Mouse (Mus musculus): ENCODE measurements around the gene 4930519P11Rik.

Gene 4930519P11Rik

DNA sequence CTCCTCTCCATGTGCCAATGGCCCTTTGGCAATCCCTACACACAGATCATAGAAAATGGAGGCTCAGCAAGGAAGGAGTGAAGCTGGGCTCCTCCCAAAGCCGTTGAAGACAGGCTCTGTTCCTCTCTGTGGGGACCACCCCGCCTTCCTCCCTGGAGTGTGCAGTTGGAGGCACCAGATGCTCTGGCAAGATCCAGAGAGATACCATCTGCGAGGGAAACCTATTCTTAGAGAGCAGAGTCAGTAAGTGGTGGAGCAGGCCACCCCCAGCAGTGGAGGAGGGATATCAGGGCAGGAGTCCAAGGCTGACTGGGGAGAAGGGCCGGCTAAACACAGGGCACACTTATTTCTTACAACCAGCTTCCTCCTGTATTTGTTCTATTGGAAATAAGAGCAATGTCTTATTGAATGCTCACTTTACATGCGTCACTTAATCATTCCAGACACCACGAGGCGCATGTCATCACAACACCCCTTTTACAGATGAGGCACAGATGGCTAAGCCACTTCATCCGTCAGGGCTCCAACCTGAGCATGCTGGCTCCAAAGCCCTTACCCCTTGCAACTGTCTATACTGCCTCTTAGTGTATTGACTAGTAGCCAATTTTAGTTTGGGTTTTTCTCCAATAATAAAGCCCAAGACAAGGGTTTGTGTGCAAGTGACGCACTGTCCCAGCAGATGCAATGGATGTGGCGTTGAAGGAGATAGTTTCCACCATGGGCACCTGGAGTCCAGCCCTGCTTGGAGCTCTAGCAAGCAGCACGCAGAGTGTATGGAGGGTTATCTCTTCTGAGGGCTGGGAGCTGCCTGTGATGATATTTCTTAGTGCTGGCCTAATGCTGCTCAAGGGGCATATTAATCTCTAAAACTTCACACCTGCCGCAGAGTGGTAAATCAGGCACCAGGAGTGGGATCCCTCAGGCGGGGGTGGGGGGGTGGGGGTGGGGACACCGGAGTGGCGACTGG lies 29.0 kb downstream of the 4930519P11Rik start:
- no peak for DNase-seq (ENCODE audit: low read depth, low spot score)

DNA sequence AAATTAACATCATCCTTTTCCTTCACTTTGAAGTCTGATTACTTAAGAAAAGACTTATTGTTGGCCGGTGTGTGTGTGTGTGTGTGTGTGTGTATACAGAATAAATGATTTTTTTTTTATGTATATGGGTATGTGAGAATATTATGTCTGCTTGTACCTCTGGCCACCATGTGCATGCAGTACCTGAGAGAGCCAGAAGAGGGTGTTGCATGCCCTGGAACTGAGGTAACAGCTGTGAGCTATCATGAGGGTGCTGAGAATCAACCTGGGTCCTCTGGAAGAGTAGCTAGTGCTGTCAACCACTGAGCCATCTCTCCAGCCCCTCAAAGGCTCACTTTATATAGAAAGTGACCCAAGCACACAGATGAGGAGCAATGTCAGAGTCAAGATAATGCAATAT lies 31.8 kb downstream of the 4930519P11Rik start:
- peak; percentile 25 for DNase-seq (ENCODE audit: low read depth, low spot score)

DNA sequence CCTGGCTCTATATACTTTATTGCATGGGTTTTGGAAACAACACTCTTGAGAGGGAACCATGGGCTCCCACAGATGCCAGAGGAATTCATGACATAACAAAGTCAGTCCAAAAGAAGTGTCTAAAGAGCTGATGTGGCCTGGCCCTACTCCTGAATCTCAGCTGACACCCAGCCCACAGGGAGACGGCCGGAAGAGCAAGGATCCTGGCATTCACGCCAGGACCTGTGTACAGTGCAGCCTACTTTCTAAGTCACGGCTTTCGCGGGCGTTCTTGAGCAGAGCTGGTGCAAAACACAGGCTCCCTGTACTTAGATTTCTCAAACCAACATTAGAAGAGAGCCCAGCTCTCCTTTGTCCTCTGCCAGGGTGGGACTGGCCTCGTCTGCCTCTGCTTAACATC lies 32.7 kb downstream of the 4930519P11Rik start:
- no peak for DNase-seq (ENCODE audit: low read depth, low spot score)

DNA sequence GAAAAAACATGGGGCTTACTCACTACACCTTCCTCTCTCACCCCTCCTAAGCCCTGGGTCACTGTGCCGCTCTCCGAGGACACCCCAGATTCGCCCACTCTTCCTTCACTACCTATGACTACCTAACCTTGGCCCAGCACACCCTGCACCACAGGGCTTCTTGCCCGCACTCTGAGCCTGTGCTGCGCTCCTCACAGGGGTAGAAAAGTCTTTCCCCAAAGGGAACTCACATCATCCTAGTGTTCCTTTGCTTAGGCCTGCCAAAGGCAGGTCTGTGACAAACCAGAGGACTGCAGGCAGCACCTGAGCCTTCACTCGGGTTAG lies 35.5 kb downstream of the 4930519P11Rik start:
- DNase-seq (ENCODE audit: low read depth, low spot score) = no peak

DNA sequence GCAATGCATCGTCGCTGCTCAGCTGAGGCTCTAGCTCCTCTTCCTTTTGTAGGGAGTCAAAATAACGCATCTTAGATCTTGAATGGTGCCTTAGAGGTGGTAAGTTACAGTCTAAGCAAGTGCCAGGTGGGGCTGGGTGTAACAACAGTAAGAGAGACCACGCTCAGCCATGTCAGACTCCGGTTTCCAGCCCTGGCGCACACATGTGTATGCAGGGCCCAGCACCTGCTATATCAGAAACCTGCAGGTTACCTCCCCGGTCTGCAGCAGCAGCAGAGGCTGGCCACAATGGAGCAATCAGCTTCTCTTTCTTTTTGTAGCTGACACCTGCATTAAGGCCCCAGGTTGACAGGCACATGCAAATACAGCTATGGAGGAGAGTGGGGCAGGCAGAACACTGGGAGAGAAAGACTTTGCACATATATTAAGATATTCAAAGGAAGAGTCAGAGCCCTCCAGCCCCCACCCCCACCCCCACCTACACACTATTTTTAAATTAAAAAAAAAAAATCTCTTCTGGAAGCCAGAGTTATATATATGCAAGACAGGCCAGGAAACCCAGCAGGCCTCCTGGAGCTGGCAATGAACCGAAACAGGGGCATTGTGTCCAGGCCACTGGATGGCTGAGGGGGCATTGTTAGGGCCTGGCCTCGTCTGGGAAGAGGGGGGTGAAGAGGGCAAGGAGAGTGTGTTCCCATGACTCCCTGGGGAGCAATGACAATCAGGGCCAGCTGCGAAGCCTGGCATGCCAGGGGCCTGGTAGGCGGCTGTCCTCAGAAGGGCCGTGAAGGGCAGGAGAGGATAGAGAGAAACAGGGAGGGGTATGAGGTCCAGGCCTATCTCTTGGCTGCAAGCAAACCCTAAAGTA lies 36.1 kb downstream of the 4930519P11Rik start:
- no peak for DNase-seq (ENCODE audit: low read depth, low spot score)

DNA sequence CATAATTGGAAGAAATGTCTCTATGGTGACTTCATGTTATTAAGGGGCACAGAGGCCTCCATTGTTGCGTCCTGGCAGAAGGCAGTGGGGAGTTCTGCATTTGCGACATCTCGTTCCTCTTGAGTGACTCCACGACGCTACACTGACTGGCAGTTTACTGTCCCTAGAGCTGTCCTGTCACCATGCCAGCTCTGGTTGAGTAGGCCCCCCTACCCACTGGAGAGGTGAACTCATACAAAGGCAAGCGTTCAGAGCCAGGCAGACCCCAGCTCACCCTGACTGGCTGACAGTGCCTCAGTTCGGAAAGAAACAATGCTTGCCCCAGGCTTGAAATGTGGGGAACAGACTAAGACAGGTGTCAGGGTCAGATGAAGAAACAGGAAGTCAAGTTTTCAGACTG lies 39.0 kb downstream of the 4930519P11Rik start:
- no peak for DNase-seq (ENCODE audit: low read depth, low spot score)

DNA sequence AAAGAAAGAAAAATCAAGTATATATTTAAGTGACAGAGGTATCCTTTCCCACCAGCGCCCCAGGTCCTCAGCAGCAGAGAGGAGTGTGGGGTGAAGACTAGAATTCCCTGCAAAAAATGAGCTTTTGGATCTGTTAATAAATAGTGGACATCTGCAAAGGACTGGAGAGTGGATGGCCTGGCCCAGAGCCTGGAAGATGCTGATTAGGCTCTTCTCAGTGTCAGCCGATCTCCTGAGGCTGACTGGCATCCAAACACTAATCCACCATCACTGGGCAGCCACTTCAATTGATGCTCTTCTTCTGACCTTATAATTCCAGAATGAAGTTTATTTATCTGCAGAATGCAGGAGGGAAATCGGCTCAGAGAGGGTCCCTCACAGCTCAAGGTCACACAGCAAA lies 40.2 kb downstream of the 4930519P11Rik start:
- no peak for DNase-seq (ENCODE audit: low read depth, low spot score)

DNA sequence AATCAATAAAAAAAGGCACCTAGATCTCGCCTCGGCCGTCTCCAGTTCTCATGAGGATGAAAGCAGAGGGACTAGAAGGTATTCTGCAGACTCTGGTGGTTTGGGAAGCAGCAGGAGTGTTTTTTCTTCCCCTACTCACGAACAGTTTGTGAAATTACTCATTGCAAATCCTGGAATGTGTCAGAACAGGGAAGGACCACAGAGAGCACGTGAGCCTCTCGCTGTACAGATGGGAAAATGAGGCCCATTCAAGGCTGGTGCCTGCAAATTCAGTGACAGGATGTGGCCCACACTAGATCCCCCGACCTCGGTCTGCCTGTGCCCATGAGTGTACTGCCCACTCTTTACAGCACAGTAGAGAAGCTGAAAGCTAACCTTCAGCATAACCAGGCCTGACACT lies 41.3 kb downstream of the 4930519P11Rik start:
- no peak for DNase-seq (ENCODE audit: low read depth, low spot score)

DNA sequence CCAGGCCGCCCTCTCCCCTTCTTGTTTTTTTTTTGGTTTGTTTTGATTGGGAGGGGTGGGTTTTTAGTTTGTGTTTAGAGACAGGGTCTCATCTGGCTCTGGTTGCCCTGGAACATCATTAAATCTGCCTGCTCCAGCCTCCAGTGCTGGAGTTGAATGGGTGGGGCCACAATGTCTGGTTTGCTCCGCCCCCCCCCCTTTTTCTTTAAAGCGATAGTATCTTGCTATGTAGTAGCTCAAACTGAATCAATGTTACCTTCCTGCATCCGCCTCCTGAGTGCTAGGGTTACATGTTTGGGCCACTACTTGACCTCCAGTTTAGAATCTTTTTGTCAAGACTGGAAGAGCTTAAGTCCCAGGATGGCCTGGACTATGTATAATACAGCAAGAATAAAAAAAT lies 42.0 kb downstream of the 4930519P11Rik start:
- no peak for DNase-seq (ENCODE audit: low read depth, low spot score)

DNA sequence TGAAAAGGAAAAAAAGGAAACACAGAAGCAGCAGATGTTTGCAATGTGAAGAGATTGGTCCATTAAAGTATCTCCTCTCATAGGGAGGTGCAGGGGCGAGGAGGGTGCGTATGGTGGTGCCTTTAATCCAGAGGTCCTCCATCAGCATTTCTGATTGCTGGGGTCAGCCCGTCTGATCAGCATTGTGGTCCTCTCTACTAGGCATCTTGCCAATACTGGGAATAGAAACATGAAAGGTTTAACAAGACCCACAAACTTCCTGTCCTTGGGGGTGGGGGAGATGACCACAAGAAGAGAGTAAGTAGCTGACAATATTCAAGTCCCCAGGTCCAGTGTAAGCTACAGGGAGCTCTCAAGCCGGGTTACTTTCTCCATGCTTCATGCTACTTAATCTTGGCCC lies 42.6 kb downstream of the 4930519P11Rik start:
- no peak for DNase-seq (ENCODE audit: low read depth, low spot score)

DNA sequence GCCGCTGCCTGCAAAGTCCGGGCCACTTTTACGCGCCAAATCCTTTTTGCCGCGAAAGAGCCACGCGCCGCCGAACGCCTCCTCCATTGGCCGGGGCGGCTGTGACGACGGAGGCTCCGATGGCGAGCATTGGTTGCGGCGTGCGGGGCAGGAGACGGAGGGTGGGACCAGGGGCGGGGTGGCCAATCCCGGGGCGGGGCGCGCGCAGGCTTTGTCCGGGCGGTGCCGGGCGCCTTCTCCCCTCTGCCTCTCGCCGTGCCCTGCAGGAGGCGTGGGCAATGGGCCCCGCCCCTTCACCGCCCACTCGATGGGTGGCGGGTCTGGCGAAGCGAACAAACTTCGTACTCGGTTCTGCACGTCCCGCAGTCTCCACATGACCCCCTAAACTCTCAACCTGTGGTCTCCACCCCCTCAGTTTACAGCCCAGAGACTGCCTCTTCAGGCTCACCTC lies 43.4 kb downstream of the 4930519P11Rik start, which contains the start of gene E2f1:
Gene E2f1, minus strand, starts transcription at position 57 of the 451 bp plus-strand sequence.
- DNase-seq (ENCODE audit: low read depth, low spot score) = peak; percentile 97

DNA sequence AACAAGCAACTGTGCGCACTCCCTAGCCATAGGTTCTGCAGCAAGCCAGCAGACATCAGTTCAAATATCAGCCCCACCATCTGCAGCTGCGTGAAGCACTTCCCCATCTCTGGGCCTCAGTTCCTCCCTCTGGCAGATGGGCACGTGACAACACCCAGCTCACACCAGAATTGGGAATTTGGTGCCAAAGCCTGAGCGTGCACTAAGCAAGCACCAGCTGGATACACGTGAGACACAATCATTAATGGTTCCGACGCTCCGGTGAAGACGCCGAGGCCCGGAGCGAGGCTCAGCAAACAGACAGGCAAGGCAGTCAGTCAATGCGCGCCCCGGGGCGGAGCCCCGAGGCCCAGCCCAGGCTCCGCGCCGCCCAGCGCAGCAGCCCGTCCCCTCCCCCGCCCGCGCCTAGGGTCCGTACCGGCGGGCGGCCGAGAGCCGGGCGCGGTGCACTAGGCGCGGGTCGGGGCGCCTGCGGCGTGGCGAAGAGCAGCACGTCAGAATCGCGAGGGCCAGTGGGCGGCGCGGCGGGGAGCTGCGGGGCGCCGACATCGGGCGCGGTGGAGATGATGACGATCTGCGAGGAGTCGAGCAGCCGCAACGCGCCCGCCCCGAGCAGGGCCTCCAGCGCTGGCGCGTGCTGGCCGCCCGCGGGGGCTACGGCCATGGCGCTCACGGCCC lies 44.0 kb downstream of the 4930519P11Rik start:
- peak; percentile 71 for DNase-seq (ENCODE audit: low read depth, low spot score)

DNA sequence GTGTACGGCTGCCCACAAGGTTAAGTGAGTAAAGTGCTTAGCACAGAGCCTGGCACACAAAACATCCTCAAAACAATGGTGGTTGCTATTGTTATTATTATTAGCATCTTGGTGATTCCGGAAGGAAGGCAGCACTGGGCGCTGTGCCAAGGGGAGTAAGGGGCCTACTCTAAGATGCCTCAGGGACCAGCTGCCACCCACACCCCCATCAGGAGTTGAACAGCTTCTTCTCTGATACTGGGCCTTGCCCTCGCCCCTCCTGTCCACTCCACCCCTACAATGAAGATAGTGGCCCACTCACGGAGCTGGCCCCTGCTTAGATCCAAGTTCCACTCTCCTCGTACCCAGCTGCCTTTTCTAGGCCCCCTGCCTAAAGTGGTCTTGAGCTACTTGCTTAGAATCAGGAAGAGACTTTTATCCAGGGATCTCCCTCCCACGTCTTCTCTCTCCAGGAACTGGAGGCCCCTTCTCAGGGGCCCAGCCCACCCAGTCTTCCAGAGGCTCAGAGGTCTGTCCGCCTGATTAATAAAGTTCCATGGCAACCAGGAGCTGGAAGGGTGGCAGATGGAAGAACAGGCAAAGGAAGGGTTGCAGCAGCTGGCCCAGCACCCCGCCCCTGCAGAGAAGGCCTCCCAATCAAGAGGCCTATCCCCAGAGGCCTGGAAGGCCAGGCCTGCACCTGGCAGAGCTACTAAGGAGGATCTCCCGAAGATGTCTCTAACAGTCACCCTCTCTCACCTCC lies 44.7 kb downstream of the 4930519P11Rik start:
- peak; percentile 14 for DNase-seq (ENCODE audit: low read depth, low spot score)

DNA sequence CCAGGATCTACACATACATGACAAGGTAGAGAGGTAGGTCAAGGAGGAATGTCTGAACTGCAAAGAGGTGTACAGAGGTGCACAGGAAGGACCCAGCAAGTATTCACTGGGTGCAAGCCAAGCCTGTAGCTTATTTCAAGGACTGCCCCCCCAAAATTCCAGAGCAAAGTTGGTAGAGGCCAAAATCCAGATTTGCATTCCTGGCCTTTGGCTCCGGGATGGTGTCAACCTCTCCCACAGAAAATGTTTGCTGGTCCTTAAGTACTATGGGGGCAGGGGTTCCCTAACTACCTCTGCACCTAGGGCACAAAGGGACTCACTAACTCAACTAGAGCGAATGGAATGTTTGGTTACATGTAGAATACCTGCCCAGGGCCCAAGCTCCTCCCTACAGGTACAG lies 45.5 kb downstream of the 4930519P11Rik start:
- no peak for DNase-seq (ENCODE audit: low read depth, low spot score)

DNA sequence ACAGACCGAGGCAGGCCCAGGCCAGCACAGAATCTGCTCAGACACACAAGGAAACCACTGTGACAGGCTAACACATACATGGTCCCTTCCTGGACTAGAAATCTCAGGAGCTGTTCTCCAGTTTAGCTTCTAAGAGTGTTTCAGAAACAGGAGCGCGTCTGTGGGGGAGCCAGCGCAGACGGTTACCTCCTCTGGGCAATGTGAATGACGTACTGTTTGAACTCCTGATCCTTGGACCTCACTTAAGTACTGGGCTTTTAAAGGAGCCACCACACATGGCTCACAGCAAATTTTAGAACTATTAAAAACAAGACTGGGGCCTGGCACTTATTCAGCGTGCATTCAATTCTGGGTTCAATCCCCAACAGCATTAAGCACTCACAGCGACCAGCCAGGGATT lies 46.6 kb downstream of the 4930519P11Rik start:
- DNase-seq (ENCODE audit: low read depth, low spot score) = no peak

DNA sequence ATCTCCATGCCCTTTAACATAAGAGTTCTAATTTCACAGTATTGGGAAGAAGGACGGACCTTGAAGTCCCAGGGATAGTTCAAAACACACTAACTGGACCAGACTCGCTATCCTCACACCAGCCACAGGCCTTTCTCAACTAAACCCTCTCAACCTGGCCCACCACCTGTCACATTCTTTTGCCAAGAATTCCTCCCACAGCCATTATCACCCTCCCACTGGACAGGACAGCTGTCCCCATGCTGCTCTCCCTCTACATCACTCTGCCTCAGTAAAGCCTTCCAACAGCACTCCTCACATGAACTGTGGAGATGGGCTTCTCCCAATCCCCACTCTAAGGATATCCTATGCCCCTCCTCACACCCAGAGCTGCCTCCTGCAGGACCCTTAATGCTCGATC lies 47.7 kb downstream of the 4930519P11Rik start:
- DNase-seq (ENCODE audit: low read depth, low spot score) = no peak

DNA sequence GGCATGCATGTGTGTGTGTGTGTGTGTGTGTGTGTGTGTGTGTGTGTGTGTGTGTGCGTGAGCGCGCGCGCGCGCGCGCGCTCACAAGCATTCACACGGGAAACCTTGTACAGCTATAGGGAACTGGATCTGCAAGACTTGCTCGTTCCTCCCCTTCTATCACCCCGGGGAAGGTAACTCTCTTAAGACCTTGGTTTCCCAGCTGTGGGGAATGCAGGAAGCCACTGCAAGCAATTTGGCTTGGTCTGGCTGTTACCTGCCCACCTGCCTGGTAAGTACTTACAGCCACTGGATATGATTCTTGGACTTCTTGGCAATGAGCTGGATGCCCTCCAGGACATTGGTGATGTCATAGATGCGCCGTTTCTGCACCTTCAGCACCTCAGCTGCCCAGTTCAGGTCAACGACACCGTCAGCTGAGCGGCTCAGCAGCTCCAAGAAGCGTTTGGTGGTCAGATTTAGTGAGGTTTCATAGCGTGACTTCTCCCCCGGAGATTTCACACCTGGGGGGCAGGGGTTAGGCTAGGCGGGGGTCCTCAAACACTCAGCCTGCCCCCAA lies 49.5 kb downstream of the 4930519P11Rik start:
- DNase-seq (ENCODE audit: low read depth, low spot score) = no peak
